Mouse (Mus musculus) small intestine, adult 2 months (tissue): Measurements from ENCODE around the gene Ncoa1. TPM values are rescaled to one million over a fixed set of nuclear protein-coding genes. Genes with fewer than 3 reads are reported as not detected.

ENCODE experiments used
- H3K27ac ChIP-seq: fragments of 200-500 bp; 2 replicates; pipeline ENCODE4 v1.5.1; 2012; ENCODE audit warnings: low read depth, low read length, control low read depth, inconsistent platforms; ENCODE audit not compliant: insufficient read depth
- H3K27me3 ChIP-seq: fragments of 200-500 bp; 2 replicates; pipeline ENCODE4 v1.6.1; 2012; ENCODE audit warnings: mild to moderate bottlenecking, moderate library complexity, low read length, inconsistent platforms; ENCODE audit not compliant: control insufficient read depth, insufficient read depth
- H3K36me3 ChIP-seq: fragments of 200-500 bp; 2 replicates; pipeline ENCODE4 v1.6.1; 2012; ENCODE audit warnings: mild to moderate bottlenecking, low read length, control low read depth, inconsistent platforms; ENCODE audit not compliant: control insufficient read depth, insufficient read depth
- H3K4me1 ChIP-seq: fragments of 200-500 bp; 2 replicates; pipeline ENCODE4 v1.6.1; 2012; ENCODE audit warnings: low read length, inconsistent platforms, mixed read lengths; ENCODE audit not compliant: control insufficient read depth, insufficient read depth, insufficient read length
- H3K4me3 ChIP-seq: fragments of 200-500 bp; 2 replicates; pipeline ENCODE4 v1.5.1; 2012; ENCODE audit warnings: low read depth, mild to moderate bottlenecking, control low read depth, inconsistent platforms, low read length, moderate library complexity
- CTCF ChIP-seq: fragments of 200-500 bp; IDR thresholded peaks from 2 replicates; pipeline ENCODE4 v1.5.1; 2012; ENCODE audit warnings: low read depth, mild to moderate bottlenecking, control low read depth, inconsistent platforms, low read length, moderate library complexity, mixed read lengths; ENCODE audit not compliant: insufficient replicate concordance, insufficient read length; ENCODE audit errors: extremely low read depth
- POLR2A ChIP-seq: fragments of 200-500 bp; IDR thresholded peaks from 2 replicates; pipeline ENCODE4 v1.6.1; 2012; ENCODE audit warnings: low read depth, mild to moderate bottlenecking, control low read depth, inconsistent platforms, low read length, moderate library complexity
- WGBS: fragments of 180-500 bp; shearing (Covaris S2); methylation state at CpG from one replicate; pipeline ENCODE4 v1.1.7; 2018; 5-methylcytosine and 5-hydroxymethylcytosine counted together
- polyA plus RNA-seq: library from polyadenylated mRNA; depleted of rRNA; stranded (reverse); fragments of >200 nt; gene quantifications from 2 replicates; pipeline ENCODE4 v1.2.3, GENCODE M21; 2012

Gene Ncoa1
- polyA plus RNA-seq, 1 experiment = 17.0 TPM

GRCm38 (mm10) chr12:4488411-4488810, 11.4 kb upstream of the Ncoa1 start:
- Histone ChIP-seq H3K4me1 (no peaks in the 10 kb centered on the region), H3K36me3 (no peaks in the 10 kb centered on the region), H3K4me3 (no peak overlapping the region), H3K27ac (no peak overlapping the region), H3K27me3 (no peaks in the 10 kb centered on the region)
- TF ChIP-seq POLR2A (no peak), CTCF (no peak)
- WGBS = 52% methylated on average over 6 of the region's 6 CpGs

- H3K36me3 ChIP-seq = no peaks in the 10 kb centered on the region
- H3K27me3 ChIP-seq = no peaks in the 10 kb centered on the region
- no peak overlapping the region for H3K4me3 ChIP-seq
- H3K4me1 ChIP-seq = no peaks in the 10 kb centered on the region; the same call in 1 of the 2 replicates
- H3K27ac ChIP-seq = no peak overlapping the region
- WGBS = 81% methylated on average over 4 of the region's 4 CpGs
- TF ChIP-seq POLR2A = no peak
- TF ChIP-seq CTCF = no peak
Measured at GRCm38 (mm10) chr12:4483386-4483785, 6.4 kb upstream of the Ncoa1 start.

- 72% methylated on average over 5 of the region's 5 CpGs for WGBS
Measured at GRCm38 (mm10) chr12:4481687-4482086, 4.7 kb upstream of the Ncoa1 start.

GRCm38 (mm10) chr12:4480250-4480649, 3.3 kb upstream of the Ncoa1 start:
- no peak overlapping the region for H3K27ac ChIP-seq
- TF ChIP-seq POLR2A (no peak), CTCF (no peak)
- no peak overlapping the region for H3K4me3 ChIP-seq
- H3K27me3 ChIP-seq = no peaks in the 10 kb centered on the region
- H3K36me3 ChIP-seq = no peaks in the 10 kb centered on the region
- peaks cover 4% of the 10 kb centered on the region for H3K4me1 ChIP-seq
- WGBS = 92% methylated on average over 4 of the region's 4 CpGs

More at GRCm38 (mm10) chr12:4481687-4482086, 4.7 kb upstream of the Ncoa1 start:
- no peak overlapping the region for H3K4me3 ChIP-seq
- H3K4me1 ChIP-seq = no peaks in the 10 kb centered on the region; the same call in none of the 2 replicates
- no peaks in the 10 kb centered on the region for H3K36me3 ChIP-seq
- H3K27me3 ChIP-seq = no peaks in the 10 kb centered on the region
- TF ChIP-seq CTCF (no peak), POLR2A (no peak)
- no peak overlapping the region for H3K27ac ChIP-seq

GRCm38 (mm10) chr12:4479171-4479881, 2.3 kb upstream of the Ncoa1 start:
- no peak overlapping the region for H3K27ac ChIP-seq
- 94% methylated on average over 3 of the region's 3 CpGs for WGBS
- no peaks in the 10 kb centered on the region for H3K27me3 ChIP-seq
- H3K4me3 ChIP-seq = no peak overlapping the region
- H3K4me1 ChIP-seq = peaks cover 6% of the 10 kb centered on the region
- H3K36me3 ChIP-seq = no peaks in the 10 kb centered on the region
- TF ChIP-seq POLR2A = no peak
- TF ChIP-seq CTCF = no peak

GRCm38 (mm10) chr12:4477941-4478795, 1.2 kb upstream of the Ncoa1 start:
- Histone ChIP-seq H3K4me1 (peaks cover 6% of the 10 kb centered on the region), H3K27me3 (no peaks in the 10 kb centered on the region), H3K4me3 (no peak overlapping the region), H3K36me3 (no peaks in the 10 kb centered on the region), H3K27ac (no peak overlapping the region)
- WGBS = 70% methylated on average over 6 of the region's 6 CpGs
- no peak for TF ChIP-seq CTCF
- TF ChIP-seq POLR2A = no peak

GRCm38 (mm10) chr12:4476291-4476831, 621 bp downstream of the Ncoa1 start:
- no peak for TF ChIP-seq CTCF
- TF ChIP-seq POLR2A = no peak
- no peaks in the 10 kb centered on the region for H3K36me3 ChIP-seq
- H3K27ac ChIP-seq = no peak overlapping the region; the same call in 1 of the 2 replicates
- peak overlapping the region; percentile 98 for H3K4me3 ChIP-seq
- no peaks in the 10 kb centered on the region for H3K27me3 ChIP-seq
- WGBS = 2% methylated on average over 68 of the region's 73 CpGs
- H3K4me1 ChIP-seq = peaks cover 6% of the 10 kb centered on the region
